Mouse (Mus musculus): ENCODE measurements at regions not wholly inside any gene's neighbourhood (a gene's known extent, or its start where the extent isn't known, plus 50 kb on each side); places are given as distances from the start of the nearest gene placed in this dataset.

DNA sequence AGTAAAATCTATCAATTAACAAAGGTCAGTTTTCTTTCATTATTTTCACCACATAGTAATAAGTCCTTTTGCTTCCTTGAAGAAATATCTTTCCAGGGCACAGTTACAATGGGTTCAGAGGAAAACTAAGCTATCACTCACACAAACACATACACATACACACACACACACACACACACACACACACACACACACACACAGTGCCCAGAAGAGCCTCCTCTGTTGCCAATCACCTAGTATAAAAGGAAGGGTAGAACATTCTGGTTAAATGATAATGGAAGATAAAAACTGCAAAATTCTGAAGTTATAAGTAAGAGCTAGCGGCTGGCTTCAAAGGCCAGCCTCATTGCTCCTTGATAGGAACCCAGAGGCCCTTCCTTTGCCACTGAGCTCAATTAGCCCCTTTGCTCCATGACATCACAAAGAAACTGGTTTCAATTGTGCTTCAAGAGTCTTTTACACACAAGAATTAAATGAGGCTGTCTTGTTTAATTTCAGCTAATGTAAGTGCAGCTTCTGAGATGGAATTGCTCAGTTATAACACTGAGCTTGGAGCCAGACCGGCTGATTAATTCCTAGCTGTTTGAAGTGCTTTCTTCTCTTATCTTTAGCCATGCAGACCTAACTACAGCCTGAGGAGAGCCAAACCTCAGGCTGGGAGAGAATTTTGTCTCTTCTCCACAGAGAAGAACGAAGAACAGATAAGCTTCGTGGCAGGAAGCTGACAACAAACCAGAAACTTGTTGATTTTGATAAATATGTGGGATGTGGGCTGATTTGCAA lies 262.1 kb downstream of the Pdha2 start:
- TF ChIP-seq POLR2A (IDR thresholded peaks at IDR 0.05; ENCODE audit: extremely low read depth, insufficient read depth, low read length) (no peak), CTCF (IDR thresholded peaks at IDR 0.05; ENCODE audit: low read depth, low read length) (no peak)

Data from liver, adult 2 months (tissue).